In genomic region chr14:8215208-8215778, GRCm38 (mm10) we compare ENCODE assay signal across 8 mouse cellular contexts. TPM values are rescaled to one million over a fixed set of nuclear protein-coding genes. Genes with fewer than 3 reads are reported as not detected.
DNase-seq lines count a peak whose midpoint lies in the region; ATAC-seq lines count a peak whose summit lies in the region.

No protein-coding gene starts in this region.

- H3K27me3 ChIP-seq in lung, embryonic 16.5 days (ENCODE audit: control insufficient read depth, insufficient read depth, low read depth, low read length), result no peaks in the 10 kb centered on the region
- no peaks in the 10 kb centered on the region for H3K27me3 ChIP-seq in intestine, embryonic 15.5 days (replicated peaks)
- H3K27me3 ChIP-seq in liver, embryonic 15.5 days, result no peaks in the 10 kb centered on the region

- no peak for DNase-seq in lung, postnatal 4 days
- peak; percentile 42 for DNase-seq in embryo, embryonic 10.5 days (ENCODE audit: low spot score)
- DNase-seq in left cerebral cortex, postnatal 10 days (ENCODE audit: extremely low spot score in 1 of 2, low spot score in 2 of 2), result no peak
- no peak for DNase-seq in gastrocnemius, postnatal 25 days

- H3K27ac ChIP-seq in lung, embryonic 16.5 days (ENCODE audit: low read length), result no peak overlapping the region
- H3K27ac ChIP-seq in intestine, embryonic 15.5 days, result no peak overlapping the region
- peak overlapping the region; percentile 93; the same call in 1 of the 2 replicates for H3K27ac ChIP-seq in liver, embryonic 15.5 days (replicated peaks)

- H3K9ac ChIP-seq in lung, embryonic 16.5 days (ENCODE audit: low read length), result peak overlapping the region; percentile 18
- 0 out of 2 replicates have a peak overlapping the region, but pooled peaks have one; percentile 91 for H3K9ac ChIP-seq in intestine, embryonic 15.5 days
- H3K9ac ChIP-seq in liver, embryonic 15.5 days, result peak overlapping the region; percentile 94; the same call in 1 of the 2 replicates

- intact Hi-C loops in left cerebral cortex, postnatal 10 days (cut with DNase I), result loop anchor here (5.0 kb wide), 1 partner anchor 43 kb away; the partner anchor contains the start of gene Pdhb

- ATAC-seq in lung, embryonic 16.5 days (ENCODE audit: low read depth), result no peak
- no peak for ATAC-seq in intestine, embryonic 15.5 days
- ATAC-seq in liver, embryonic 15.5 days (ENCODE audit: insufficient read depth), result no peak
- no peak for ATAC-seq in inflammation-experienced regulatory T-cells, adult 6 months

- peak overlapping the region; percentile 93 for H3K4me2 ChIP-seq in lung, embryonic 16.5 days (ENCODE audit: low read depth, low read length)
- peak overlapping the region; percentile 85 for H3K4me2 ChIP-seq in intestine, embryonic 15.5 days (replicated peaks)
- H3K4me2 ChIP-seq in liver, embryonic 15.5 days, result peak overlapping the region; percentile 93

- no peaks in the 10 kb centered on the region for H3K9me3 ChIP-seq in lung, embryonic 16.5 days (ENCODE audit: control insufficient read depth, low read length)
- H3K9me3 ChIP-seq in intestine, embryonic 15.5 days, result no peaks in the 10 kb centered on the region
- H3K9me3 ChIP-seq in liver, embryonic 15.5 days (replicated peaks), result no peaks in the 10 kb centered on the region

- no peaks in the 10 kb centered on the region for H3K36me3 ChIP-seq in lung, embryonic 16.5 days (ENCODE audit: control insufficient read depth, insufficient read depth, low read length)
- H3K36me3 ChIP-seq in intestine, embryonic 15.5 days, result no peaks in the 10 kb centered on the region
- H3K36me3 ChIP-seq in liver, embryonic 15.5 days (replicated peaks), result no peaks in the 10 kb centered on the region

- WGBS in lung, embryonic 16.5 days, result 23% methylated on average over 21 of the region's 21 CpGs
- WGBS in intestine, embryonic 15.5 days, result 26% methylated on average over 21 of the region's 21 CpGs
- 20% methylated on average over 21 of the region's 21 CpGs for WGBS in liver, embryonic 15.5 days (ENCODE audit: insufficient replicate concordance)

- H3K4me3 ChIP-seq in lung, embryonic 16.5 days (ENCODE audit: low read length), result peak overlapping the region; percentile 63
- H3K4me3 ChIP-seq in intestine, embryonic 15.5 days (replicated peaks), result peak overlapping the region; percentile 80; the same call in 1 of the 2 replicates
- peak overlapping the region; percentile 78 for H3K4me3 ChIP-seq in liver, embryonic 15.5 days (replicated peaks)

- H3K4me1 ChIP-seq in lung, embryonic 16.5 days (replicated peaks; ENCODE audit: control insufficient read depth, insufficient read depth, low read length), result peaks cover 16% of the 10 kb centered on the region
- peaks cover 9% of the 10 kb centered on the region; the same call in 1 of the 2 replicates for H3K4me1 ChIP-seq in intestine, embryonic 15.5 days (replicated peaks)
- H3K4me1 ChIP-seq in liver, embryonic 15.5 days (replicated peaks), result peaks cover 31% of the 10 kb centered on the region

RNA-seq across cellular contexts. Expression of gene Kctd6, which starts 1.4 kb away (rescaled TPM):
- polyA plus RNA-seq in lung, embryonic 16.5 days (2015; fragmentation: Nextera tagmentation; extraction: Ambion mirVana), result 3.0 and 3.2 TPM in 2 replicates
- polyA plus RNA-seq in intestine, embryonic 15.5 days (2015; fragmentation: Nextera tagmentation; extraction: Ambion mirVana), result 11.2 and 12.4 TPM in 2 replicates
- 5.7 and 6.0 TPM in 2 replicates for polyA plus RNA-seq in liver, embryonic 15.5 days (2015; fragmentation: Nextera tagmentation; extraction: Ambion mirVana)
- 1 to 10 TPM; 1.9 to 3.6 (median 3.0) TPM for polyA plus RNA-seq in inflammation-experienced regulatory T-cells, adult 6 months (2017; shearing (Covaris generic))
- 10 to 100 TPM; 27.9 to 30.0 TPM for total RNA-seq in left cerebral cortex, postnatal 10 days (2021)
- 1 to 10 TPM; 5.7 to 6.8 TPM for total RNA-seq in gastrocnemius, postnatal 25 days (2021)

RNA-seq across cellular contexts. Expression of gene Pdhb, which starts 42.5 kb away (rescaled TPM):
- 178 and 188 TPM in 2 replicates for polyA plus RNA-seq in lung, embryonic 16.5 days (2015; fragmentation: Nextera tagmentation; extraction: Ambion mirVana)
- 197 and 198 TPM in 2 replicates for polyA plus RNA-seq in intestine, embryonic 15.5 days (2015; fragmentation: Nextera tagmentation; extraction: Ambion mirVana)
- polyA plus RNA-seq in liver, embryonic 15.5 days (2015; fragmentation: Nextera tagmentation; extraction: Ambion mirVana), result 103 and 108 TPM in 2 replicates
- polyA plus RNA-seq in inflammation-experienced regulatory T-cells, adult 6 months (2017; shearing (Covaris generic)), result 100 to 1,000 TPM; 127 to 152 (median 143) TPM
- 100 to 1,000 TPM; 172 to 184 TPM for total RNA-seq in left cerebral cortex, postnatal 10 days (2021)
- 100 to 1,000 TPM; 353 to 354 TPM for total RNA-seq in gastrocnemius, postnatal 25 days (2021)

RNA-seq across cellular contexts. Expression of gene Acox2, which starts 43.9 kb away (rescaled TPM):
- polyA plus RNA-seq in lung, embryonic 16.5 days (2015; fragmentation: Nextera tagmentation; extraction: Ambion mirVana), result 1.3 and 4.4 TPM in 2 replicates
- 0.88 and 0.91 TPM in 2 replicates for polyA plus RNA-seq in intestine, embryonic 15.5 days (2015; fragmentation: Nextera tagmentation; extraction: Ambion mirVana)
- 47.0 and 60.4 TPM in 2 replicates for polyA plus RNA-seq in liver, embryonic 15.5 days (2015; fragmentation: Nextera tagmentation; extraction: Ambion mirVana)
- polyA plus RNA-seq in inflammation-experienced regulatory T-cells, adult 6 months (2017; shearing (Covaris generic)), result not detected
- total RNA-seq in left cerebral cortex, postnatal 10 days (2021), result under 1 TPM in 1 of 2 experiments, not detected in 1; 0.61 TPM
- under 1 TPM in 1 of 2 experiments, not detected in 1; 0.35 TPM for total RNA-seq in gastrocnemius, postnatal 25 days (2021)

Comparison
In these comparisons a context has a peak if more than half of its experiments do, and no peak if none do; other contexts are left out.
1. H3K9ac ChIP-seq: peak in every context shown above with its lines; median percentile 94 in liver, embryonic 15.5 days; 91 in intestine, embryonic 15.5 days; 18 in lung, embryonic 16.5 days.